Mouse (Mus musculus): ENCODE measurements around the gene Ciart.
"Not testable (repeated sequence)": the region's sequence is repeated elsewhere in the genome, so short reads cannot be mapped to it uniquely, and the experiment has no call there.

Gene Ciart

GRCm38 (mm10) chr3:95901616-95902372 lies 19.7 kb upstream of the Ciart start:
- no peak for DNase-seq (ENCODE audit: extremely low read depth, low read depth)

DNA sequence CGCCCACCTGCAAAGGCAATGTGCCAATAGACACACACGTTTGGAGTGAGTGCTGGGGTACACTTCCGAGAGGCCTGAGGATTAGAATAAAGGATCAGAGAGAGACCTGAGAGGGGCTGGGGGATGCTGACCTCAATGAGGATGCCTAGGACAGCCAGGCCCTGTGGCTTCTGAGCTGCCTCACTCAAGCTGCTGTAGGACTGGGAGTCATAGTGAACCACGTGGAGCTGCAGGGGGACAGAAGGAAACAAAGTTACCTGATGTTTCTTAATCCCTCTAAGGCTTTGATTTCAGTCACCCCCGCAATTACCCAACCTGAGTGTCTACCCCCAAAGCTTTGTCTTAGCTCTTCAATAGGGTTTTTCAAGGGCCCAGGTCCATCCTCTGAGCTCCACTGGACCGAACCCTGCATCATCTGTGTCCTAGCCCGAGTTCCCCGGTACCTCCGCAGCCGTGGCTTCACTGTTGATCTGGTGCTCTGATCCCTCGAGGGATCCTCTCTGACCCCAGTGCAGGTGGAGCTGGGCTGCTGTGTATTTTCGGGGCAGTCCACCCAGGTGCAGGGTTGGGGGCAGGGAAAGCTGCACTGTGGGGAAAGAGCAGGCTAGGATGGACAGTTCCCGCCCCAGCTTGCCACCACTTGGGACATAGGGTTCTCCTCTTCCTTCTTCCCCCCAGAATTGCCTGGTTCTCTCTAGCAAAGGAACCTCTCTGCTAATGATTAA lies 17.9 kb upstream of the Ciart start:
- DNase-seq (ENCODE audit: extremely low read depth, low read depth): no peak

DNA sequence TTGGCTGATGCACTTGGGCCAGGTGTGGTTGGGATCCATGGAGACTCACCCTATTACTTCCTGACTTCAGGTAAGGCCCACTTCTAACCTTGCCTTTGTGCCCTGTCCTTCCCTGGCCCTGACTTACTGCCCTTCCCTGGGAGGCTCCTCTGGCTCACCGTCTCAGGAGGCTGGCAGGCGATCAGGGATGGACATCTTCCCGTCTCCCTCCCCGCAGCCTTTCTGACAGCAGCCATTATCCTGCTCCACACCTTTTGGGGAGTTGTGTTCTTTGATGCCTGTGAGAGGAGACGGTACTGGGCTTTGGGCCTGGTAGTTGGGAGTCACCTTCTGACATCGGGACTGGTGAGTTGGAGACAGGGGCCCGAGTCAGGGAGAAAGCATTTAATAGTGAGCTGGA lies 13.4 kb upstream of the Ciart start:
- not testable (repeated sequence) for DNase-seq (ENCODE audit: extremely low read depth, low read depth)

DNA sequence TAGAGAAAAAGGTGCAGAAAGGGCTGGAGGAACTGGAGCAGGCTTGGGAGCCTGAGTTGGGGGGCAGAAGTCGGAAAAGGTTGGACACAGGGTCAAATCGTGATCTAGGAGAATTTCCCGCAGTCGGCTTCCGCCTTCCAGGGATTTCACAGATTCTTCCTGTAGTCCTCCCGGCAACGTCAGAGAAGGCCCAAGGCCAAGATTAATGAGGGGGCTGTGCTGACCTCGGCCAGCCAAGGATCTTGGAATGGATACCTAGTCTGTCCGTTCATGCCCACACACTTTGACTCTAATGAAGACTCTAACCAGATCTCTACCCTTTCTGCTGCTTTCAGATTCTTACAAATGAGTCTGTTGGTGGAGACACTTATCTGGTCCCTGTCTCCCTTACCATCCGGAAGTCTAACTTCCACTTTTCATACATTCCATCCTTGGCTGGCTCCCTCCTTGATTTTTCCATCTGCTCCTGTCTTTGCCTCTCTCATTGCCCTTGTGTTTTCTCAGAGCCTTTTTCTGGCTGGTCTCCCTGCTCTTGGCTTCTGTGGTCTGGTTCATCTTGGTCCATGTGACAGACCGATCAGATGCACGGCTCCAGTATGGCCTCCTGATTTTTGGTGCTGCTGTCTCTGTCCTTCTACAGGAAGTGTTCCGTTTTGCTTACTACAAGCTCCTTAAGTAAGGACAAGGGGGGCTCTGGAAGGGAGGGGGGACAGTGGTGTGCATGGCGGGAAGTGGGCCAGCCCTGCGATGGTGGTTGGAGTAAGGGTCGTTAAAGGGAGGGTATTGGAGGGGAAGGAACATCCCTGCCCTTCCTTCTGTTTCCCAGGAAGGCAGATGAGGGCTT lies 12.5 kb upstream of the Ciart start:
- DNase-seq (ENCODE audit: extremely low read depth, low read depth): peak; percentile 73

- peak; percentile 100 for DNase-seq (ENCODE audit: extremely low read depth, low read depth)
These were observed 11.7 kb upstream of the Ciart start, which contains the start of gene Aph1a for GRCm38 (mm10) chr3:95893606-95894316. TSS of gene Aph1a (plus strand) at chr3:95893969.

DNA sequence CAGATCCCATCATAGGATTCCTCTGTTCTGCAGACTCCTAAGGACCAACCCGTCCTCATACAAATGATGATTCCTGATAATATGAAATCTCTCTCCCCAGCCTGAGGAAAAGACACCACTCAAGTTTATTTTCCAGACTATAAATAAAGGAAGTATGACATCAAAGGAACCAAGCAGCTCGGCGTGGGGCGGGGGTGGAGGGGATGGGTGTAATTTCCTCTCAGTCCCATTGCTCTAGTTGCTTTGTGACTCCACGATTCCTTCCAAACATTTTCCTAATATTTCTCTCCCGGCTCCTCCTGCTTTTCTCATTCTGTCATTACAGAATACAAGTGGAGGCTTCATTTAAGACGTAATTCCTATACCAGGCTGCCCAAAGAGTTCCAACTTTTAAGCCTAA lies 11.1 kb upstream of the Ciart start:
- peak; percentile 60 for DNase-seq (ENCODE audit: extremely low read depth, low read depth)

DNA sequence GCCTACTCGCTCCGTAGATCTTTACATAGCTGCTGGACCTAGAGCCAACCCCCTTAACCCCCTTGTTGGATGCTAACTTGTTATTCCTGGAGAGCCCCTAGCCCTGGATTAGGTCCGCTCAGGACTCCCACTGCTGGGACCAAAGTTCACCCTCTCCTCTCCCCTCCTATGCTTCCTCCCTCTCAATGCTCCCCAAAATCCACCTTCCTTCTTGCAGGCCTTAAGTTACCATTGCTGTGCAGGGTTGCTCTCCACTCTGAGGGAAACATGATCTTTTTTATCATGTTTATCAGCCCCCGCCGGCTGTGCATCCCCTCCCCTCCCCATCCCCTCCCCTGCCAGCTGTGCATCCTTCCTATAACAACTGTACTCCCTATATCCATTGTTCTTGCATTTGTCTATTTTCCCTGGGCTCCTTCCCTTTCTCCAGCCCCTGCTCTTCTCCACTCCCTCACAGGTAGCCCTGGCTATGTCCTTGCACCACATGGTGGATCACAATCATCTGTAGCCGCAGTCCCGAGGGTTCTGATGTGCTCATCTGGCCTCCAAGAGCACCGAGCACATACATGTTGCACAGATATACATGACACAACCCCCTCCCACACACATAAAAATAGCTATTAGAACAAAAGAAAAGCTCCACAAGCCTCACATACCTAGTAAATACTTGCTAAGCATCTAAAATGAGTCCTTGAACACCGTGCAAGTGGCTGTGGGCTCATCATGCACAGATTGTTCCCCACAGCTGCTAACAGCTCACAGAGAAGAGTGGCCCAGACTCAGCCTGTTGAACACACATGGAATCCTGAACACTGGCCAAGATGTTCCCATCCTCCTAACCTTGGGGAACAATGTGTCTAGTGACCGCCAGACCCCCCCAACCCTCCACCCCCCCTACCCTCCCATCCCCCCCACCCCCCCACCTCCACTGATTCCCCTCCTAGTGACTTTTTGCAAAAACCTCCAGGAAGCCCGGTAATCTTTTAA lies 10.3 kb upstream of the Ciart start:
- no peak for DNase-seq (ENCODE audit: extremely low read depth, low read depth)

DNA sequence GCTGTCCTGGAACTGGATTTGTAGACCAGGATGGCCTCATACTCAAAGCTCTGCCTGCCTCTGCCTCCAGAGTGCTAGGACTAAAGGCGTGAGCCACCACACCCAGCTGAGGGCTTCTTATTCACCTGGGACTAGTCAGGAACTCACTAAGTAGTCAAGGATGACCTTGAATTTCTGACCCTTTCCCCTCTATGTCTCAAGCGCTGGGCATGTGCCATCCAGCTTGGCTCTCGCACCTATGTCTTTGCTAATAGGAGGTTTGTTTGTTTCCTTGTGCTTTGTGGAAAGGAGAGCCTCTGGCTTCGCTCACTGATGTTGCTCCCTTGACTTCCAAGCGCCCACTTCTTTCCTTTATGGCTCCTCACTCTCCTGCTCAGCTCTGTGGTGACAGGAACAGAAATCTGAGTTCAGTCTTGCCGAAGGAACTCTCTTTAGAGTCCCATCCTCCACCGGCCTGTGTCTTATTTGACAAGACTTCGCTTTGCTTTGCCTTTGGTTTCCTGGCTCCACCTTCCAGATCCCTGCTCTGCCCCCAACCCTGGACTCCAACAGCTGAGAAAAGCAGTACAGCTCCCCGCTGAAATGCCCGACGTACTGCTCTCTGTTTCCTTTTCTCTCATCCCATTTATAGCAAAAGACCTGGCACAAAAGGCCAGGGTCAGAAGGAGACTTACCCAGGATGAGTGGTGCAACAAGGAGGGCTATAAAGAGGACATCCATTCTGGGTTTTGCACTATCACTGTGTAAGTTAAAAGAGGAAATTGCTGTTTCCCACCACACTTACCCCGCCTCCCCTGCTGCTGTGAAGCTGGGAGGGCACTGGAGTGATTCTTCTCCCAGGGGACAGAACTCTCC lies 9.4 kb upstream of the Ciart start, which contains the start of gene BC028528:
Gene BC028528 (minus strand): TSS at position 795 of the 855 bp plus-strand sequence.
- DNase-seq (ENCODE audit: extremely low read depth, low read depth): peak; percentile 87

- no peak for DNase-seq (ENCODE audit: extremely low read depth, low read depth)
These were observed 7.6 kb upstream of the Ciart start for GRCm38 (mm10) chr3:95889664-95890063.

GRCm38 (mm10) chr3:95887596-95887995 lies 5.5 kb upstream of the Ciart start:
- DNase-seq (ENCODE audit: extremely low read depth, low read depth): no peak

GRCm38 (mm10) chr3:95884400-95884799 lies 2.3 kb upstream of the Ciart start:
- no peak for DNase-seq (ENCODE audit: extremely low read depth, low read depth)

GRCm38 (mm10) chr3:95882816-95883425 lies 870 bp upstream of the Ciart start:
- DNase-seq (ENCODE audit: extremely low read depth, low read depth): peak; percentile 85

DNA sequence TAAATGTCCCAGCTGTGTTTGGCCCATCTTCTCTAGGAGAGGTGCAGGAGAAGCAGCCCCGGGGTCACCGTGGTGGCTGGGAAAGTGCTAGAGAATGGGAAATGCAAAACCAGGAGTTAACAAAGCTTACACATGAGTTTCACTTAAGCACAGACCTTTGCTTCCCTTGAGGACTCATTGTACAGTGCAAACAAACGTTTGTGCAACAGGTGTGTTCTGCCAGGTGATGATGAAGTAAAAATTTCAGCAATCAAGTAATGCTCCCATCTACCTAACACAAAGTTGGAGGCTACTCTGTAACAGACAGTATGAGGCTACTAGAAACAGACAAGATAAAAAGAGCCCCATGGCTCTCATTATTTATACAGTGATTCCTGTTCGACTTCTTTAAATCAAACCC lies 3.0 kb downstream of the Ciart start:
- no peak for DNase-seq (ENCODE audit: extremely low read depth, low read depth)

- peak; percentile 67 for DNase-seq (ENCODE audit: extremely low read depth, low read depth)
These were observed 10.0 kb downstream of the Ciart start for GRCm38 (mm10) chr3:95872048-95872447.

- peak; percentile 97 for DNase-seq (ENCODE audit: extremely low read depth, low read depth)
These were observed 10.6 kb downstream of the Ciart start, which contains the start of gene Mrps21 for GRCm38 (mm10) chr3:95871392-95871867. TSS of gene Mrps21 (minus strand) at chr3:95871519.

- DNase-seq (ENCODE audit: extremely low read depth, low read depth): no peak
These were observed 11.1 kb downstream of the Ciart start for GRCm38 (mm10) chr3:95870976-95871375.

GRCm38 (mm10) chr3:95867408-95867807 lies 14.6 kb downstream of the Ciart start:
- DNase-seq (ENCODE audit: extremely low read depth, low read depth): no peak

DNA sequence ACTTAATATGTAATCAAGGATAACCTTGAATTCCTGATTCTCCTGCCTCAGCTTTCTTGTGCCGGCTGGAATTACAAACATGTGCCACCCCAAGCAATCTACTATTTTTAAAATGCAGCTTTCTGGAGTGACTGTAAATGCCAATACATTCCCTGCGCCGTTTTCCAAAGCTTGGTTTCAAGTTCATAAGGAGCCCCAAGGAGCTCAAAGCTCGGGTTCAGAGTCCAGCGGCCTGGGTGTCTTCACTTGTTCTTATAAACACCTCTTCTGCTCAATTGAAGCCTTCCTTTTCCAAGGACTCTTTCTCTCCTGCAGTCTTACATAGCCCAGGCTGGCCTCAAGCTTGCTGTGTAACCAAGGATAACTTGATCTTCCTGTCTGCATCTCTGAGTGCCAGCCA lies 16.0 kb downstream of the Ciart start:
- DNase-seq (ENCODE audit: extremely low read depth, low read depth): no peak
